Mouse (Mus musculus) left cerebral cortex, adult 18-20 months (tissue): Measurements from ENCODE around the gene Cfap77. TPM values are rescaled to one million over a fixed set of nuclear protein-coding genes. Genes with fewer than 3 reads are reported as not detected.

ENCODE experiments used
- DNase-seq, 2 experiments: peaks; one replicate each; pipeline ENCODE4 v3.0.0; 2021 to 2022; ENCODE audit warnings: low spot score in 2 of 2, mixed read lengths in 1 of 2
- total RNA-seq, 2 experiments: library from RNA; stranded (reverse); gene quantifications; 2 replicates each; pipeline ENCODE4 v1.2.3; 2021

Cfap77 gene
- total RNA-seq, 2 experiments from 2014 or later = not detected

DNA sequence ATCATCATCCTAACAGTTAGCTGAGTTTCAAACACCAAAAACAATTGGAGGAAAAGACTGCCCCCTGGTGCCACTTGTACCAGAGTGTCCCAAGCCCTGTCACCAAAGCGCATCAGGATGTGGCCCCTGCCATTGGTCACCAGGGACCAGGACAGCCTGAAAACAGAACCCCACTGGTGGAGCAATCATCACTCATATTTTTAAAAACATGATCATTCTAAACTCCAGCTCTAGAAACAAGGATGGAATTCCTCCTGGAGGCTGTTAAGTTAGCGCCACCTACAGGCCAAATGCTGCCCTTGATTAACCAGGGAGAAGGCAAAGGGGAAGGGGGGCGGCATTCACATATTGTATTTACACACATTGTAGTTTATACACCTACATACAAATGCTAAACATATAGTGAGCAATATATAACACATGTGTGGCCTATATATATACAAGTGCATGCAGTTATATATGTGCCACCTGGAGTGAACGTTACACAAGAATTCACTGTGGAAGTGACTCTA, 1.9 kb downstream of the Cfap77 start:
- DNase-seq = peak; percentile 9 to 61

DNA sequence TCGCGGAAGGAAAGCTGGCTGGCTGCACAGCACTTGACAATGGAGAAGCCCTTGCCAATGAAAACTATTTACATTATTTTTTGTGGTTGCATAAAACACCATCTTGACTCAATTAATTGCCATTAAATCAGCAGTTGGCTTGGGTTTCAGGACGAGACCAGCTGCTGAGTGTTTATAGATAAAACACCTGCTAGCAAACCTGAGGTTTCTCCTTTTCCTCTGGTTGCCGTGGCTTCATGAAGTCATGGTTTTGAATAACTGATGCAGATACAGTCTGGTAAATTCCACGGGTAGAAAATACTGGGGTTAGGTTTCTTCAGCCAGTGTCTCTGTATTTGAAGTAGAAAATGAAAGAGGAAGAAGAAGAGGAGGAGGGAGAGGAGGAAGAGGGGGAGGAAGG, 2.9 kb downstream of the Cfap77 start:
- no peak for DNase-seq

DNA sequence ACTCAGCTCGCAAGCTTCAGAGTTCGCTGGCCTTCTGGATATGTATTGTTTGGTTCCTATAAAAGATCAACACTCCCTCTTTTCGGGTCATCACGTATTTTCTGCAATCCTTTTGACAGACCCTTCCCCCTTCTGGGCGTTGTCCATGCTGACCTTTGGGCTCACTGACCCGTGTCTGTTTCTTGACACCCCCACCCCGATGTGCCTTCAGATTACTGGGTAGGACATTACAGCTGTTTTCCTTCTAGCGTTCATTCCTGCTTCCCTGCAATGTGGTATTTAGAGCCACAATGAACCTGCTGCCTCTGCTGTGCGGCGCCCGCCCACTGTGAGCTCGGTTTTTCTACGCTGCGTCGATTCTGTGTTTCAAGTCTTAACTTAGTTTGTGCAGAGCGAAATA, 8.7 kb downstream of the Cfap77 start:
- no peak for DNase-seq

DNA sequence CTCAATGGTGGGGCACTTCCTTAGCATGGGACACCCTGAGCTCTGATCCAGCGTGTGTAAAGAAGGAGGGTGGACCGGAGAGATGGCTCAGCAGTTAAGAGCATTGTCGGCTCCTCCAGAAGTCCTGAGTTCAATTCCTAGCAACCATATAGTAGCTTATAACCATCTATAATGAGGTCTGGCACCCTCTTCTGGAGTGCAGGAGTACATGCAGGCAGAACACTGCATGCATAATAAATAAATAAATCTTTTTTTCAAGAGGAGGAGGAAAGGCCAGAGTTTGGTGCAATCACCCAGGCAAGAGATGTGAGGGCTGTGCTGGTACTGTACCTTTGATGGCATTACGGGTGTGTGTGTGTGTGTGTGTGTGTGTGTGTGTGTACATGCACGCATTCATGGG, 12.7 kb downstream of the Cfap77 start:
- no peak for DNase-seq

DNA sequence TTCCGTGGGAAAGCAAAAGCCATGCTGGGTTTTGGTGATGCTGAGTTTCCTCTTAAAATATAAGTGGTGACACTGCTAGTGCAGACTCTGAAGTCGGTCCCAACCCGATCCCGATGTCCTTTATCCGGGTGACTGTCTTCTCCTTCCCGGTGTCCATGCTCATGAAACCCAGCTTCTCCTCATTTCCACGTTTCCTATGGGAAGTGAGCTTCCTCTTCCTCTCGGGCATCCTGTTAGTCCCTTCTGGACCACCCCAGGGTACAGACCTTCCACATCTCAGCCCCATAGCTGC, 13.4 kb downstream of the Cfap77 start:
- DNase-seq = no peak

DNA sequence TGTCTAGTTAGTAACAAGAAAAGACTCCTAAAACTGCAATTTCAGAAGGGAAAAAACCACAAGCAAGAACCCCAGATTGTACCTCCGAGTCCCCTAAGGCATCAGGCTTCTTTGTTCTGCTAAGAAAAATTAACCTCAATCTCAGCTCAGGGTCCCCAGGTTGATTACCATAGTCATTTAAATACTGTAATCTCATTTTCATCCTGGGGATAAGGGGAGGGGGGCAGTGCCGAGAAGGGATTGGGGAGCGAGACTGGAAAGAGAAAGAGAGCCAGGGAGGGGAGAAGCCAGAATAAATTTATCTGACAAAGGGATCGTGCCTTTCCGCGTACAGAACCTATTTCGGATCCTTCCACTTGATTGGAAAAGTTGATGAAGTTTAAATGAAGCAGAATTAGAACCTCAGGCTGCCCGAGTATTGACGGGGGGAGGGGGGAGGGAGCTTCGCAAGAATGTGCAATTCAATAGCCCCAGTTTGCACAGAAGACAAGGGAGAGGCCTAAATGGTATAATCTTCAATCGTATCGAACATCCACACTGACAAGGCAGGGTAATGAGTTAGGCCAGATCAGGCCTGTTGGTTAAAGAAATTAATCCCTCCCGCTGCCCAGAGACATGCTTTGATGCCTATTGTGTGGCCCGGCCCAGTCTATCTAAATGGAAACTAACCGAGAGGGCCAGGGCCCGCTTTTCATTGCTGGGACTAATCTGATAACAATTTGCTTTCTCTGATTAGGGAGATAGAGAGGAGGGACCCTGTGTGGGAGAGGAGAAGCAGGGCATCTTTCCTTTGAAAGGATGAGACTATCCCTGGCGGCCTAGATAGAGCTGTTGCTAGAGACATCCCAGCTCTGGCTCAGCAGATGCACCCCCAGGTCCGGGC, 14.0 kb downstream of the Cfap77 start:
- no peak for DNase-seq

DNA sequence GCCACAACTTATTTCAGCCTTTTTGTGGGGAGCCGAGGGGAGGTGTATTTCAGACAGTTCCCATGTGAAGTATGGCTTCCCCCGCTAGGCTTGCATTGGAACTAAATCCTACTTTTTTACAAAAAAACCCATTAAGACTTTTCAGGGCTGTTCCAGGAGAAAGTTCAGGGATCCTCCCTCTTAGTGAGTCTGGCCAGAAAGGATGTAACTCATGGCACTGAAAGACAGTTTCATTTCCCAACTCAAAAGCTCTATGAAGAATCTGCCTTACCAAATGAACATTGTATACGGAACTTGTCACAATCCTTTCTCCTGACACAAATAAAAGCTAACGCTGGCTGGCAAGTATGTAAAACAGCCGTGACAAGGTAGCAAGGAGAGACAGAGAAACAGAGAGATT, 15.1 kb downstream of the Cfap77 start:
- no peak for DNase-seq

DNA sequence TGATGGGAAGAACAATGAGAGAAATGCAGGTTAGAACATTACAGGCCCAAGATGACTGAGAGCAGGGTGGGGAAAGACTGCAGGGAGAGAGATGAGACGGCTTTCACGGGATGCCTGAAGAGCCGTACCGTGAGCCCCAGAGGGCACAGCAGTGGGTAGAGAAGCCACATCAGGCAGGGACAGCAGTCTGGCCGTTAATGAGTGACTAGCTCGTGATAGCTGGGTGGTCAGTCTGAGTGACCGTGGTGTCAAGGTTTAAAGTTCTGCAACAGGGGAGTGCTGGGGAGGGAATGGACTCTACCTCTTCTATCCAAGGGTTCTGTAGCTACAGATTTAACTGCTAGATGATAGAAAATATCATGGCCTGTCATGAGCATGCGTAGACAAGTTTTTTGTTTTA, 19.2 kb downstream of the Cfap77 start:
- no peak for DNase-seq

DNA sequence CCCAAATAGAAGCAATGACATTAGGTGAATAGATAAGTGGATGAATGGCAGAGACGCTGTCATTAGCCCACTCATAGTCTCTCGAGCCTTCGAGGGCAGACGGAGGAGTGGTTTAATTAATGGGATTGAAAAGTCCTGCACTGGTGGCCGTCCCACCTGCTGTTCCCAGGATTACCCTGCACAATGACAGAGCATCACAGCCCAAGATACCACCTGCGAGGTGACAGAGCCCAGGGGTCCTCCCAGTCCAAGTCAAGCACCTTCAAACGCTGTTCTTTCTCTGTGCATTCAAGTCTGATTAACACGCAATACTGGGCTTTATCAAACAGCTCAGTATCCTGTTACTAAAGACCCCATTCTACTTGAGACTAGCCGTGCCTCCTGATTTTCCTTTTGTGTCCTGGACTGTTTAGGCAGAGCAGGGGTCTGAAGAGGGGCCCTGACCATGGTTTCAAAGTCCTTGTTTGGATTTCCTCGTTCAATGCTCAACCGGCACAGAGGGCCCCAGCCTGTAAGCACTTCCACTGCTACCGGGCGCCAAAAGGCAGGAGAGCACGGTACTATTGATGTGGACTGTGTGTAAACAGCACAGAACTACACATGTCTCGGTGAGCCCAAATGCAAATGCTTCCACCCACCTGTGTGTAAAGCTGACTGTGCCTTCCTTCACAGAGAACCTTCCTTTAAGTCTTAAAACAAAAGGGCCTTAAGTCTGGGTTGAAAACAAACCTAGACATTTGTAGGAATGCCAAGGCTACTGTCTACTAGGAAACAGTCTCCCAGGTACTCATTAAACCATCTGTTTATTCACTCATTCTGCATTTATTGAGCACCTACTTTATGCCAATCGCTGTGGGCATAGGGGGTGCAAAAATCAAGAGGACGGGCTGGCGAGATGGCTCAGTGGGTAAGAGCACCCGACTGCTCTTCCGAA, 20.1 kb downstream of the Cfap77 start:
- DNase-seq = no peak

DNA sequence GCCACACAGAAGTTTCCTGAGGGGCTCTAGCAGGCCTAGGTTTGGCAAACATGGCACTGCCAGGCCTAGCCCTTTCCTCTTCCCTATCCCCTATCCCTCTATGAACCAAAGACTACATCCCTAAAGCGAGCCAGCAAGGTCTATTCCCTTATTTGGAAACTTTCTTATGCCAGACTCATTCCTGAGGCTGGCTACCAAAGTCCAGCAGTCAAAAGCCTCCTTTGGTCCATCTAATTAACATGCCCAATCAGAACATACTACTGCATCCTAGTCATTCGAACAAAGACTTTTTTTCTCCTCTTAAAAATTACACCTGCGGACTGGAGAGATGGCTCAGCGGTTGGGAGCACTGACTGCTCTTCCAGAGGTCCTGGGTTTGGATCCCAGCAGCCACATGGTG, 22.9 kb downstream of the Cfap77 start:
- DNase-seq = no peak

DNA sequence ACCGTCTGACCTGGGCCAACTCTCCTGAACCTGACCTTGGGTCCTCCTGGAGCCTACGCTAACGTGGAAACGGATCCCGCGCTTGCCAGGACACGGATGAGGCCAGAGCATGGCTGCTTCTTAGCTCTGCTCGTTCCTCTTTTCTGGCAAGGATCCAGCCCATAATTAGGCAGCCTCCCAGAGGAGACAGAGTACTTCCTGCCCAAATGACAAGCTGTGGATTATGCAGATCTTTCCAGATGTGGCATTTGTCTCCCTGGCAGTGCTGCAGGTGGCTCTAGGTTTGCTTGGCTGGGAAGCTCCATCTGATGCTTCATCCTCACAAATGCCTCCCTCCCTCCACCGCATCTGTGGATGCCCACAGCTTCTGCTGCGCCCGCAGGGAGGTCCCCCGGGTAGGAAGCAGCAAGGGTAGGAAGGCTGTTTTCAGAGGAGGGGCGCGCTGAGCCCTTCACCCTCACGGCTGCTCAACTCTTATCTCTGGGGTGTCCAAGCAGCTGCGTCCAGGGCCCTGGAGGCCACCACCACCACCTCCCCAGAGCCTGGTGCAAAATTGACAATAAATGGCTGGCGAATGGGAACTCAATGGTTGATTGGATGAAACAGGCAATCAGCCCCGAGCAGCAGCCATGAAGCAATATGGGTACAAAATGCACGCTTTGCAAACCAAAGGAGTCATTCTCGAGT, 24.7 kb downstream of the Cfap77 start:
- no peak for DNase-seq

DNA sequence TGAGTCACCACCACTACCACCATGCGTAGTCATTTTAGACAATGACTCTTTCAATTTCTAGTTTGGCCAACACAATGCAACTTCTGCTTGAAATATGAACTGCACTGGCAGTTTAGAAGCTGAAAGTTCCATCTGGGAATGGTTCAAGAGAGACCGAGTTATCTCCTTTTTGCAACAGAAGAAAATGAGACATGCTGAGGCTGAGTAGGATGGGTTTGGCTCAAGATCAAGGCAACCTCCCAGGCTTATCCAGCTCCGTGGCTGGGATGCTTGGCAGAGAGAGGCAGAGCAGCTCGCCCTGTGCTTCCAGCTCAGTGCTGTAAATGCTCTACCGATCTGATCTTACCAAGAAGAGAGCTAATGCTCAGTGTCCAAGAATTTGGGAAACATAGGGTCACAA, 29.6 kb downstream of the Cfap77 start:
- DNase-seq = peak; percentile 58 to 71

DNA sequence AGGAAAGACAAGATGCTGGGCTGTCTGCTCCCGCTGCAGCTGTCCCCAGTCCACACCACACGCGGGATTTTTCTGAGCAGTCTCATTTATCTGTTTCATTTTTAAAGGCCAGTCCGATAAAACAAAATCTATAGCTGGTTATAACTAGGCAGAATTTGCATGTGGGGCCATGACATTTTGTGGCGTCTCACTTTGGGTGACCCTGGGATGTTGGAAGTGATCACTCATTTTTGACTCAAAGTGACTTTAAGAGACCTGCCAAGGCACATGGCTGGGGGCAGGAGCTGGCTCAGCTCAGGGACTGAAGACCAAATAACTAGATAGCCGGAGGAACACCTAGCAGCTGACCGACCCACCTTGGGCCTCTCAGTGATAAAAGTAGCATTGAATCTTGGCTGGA, 31.9 kb downstream of the Cfap77 start:
- DNase-seq = no peak

DNA sequence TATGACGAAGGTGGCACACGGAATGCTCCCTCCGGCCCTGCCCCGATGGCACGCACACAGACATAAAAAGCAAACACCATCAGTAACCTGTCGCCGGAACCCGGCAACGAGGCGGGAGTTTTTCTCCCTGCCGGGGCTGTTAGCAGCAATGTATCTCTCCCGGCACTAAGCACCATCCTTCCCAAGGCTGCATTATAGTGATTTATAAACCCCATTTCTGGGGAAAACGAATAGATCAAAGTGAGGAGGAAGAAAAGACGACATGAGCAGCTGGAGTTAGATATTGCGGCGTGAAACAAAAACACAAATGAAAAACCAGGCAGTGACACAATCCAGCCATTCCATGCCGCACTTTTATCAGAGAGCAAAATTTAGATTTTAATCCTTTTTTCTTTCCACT, 33.8 kb downstream of the Cfap77 start:
- no peak for DNase-seq

DNA sequence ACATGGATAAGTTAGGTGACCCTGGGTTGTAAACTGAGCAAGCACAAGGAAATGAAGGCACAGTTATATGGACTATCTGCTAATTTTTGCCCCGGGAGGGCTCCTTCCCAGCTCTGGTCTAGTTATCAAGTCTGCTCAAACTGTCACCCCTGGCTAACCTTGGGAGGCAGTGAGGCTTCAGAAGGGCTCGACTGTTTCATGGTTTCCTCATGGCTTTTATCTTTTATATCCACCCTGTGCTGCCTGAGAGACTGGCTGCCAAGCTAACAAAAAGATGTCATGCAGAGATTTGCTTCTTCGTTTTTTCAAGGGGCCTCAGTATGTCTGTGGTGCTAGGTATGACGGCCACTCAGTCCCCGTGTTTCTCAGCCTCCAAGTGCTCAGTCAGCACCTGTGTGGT, 36.2 kb downstream of the Cfap77 start:
- no peak for DNase-seq

DNA sequence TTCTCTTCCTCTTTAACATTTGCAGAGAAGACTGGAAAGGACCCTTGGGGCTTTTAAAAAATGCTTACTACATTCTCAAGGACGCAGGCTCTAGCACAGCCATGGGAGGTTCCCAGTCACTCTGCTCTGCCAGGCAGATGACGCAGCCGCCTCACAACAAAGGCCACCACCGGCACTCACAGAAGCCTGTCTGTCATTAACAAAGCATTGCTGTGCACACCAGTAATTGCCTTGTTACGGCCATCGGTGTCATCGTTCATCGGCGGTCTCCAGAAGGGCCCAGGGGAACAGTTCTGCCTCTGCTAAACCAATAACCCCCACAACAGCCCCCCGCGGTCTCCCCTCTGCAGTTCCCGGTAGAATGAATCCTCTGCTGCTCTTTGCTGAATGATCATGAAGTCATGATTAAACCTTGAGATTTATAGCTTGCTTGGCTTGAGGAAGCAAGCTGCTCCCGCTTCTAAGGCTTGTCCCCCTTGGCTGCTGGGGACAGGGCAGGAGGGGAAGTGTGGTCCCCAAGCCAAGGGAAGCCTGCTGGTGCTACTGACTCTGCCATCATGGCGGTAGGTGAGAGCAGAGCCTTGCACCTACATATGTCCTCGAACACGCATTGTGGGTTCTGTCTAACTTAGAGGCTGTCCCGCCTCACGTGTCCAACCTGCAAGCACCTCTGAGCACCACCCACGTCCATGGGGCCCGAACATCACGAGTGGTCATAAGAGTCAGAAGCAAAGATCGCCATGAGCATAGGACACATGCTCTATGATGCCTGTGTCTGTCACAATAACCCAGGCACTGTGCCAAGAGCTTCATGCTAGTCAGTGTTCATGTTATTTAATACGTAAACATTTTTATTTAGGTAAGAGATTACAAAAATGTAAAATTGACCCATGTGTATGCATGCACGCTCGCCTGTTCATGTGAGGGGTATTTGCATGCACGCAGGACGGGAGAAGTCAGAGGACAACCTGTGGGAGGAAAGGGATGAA, 38.0 kb downstream of the Cfap77 start:
- no peak for DNase-seq

DNA sequence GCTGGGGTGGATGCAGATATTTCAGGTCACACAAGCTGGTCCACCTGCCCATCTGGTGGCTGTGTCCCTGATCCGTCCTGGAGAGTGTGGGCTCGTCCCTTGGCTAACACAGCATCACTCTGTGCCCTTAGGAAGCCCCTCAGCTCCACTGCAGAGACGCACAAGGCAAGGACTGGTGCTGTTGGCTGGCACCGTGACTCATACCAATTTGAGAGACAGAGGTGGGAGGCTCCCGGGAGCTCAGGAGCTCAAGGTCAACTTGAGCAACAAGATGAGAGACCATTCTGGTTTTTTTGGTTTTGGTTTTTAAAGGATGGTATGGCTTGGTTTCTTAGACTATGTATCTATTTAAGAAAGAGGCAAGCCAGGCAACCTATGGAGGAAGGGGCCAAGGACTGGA, 42.3 kb downstream of the Cfap77 start:
- DNase-seq = no peak

DNA sequence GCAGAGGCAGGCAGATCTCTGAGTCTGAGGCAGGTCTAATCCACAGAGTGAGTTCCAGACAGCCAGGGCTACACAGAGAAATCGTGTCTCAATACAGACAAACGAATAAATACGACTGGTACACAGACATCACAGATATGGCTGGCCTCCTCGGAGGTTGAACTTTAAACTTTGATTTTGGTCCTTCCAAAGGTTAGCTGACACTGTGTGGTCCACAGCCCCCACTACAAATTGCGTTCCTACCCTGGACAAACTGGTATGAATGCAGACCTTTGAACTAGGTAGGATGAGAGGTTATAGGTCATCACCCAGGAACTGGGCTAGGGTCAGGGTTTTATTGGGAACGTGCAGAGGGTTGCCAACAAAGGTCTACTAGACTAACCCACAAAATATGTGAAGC, 47.2 kb downstream of the Cfap77 start:
- no peak for DNase-seq

DNA sequence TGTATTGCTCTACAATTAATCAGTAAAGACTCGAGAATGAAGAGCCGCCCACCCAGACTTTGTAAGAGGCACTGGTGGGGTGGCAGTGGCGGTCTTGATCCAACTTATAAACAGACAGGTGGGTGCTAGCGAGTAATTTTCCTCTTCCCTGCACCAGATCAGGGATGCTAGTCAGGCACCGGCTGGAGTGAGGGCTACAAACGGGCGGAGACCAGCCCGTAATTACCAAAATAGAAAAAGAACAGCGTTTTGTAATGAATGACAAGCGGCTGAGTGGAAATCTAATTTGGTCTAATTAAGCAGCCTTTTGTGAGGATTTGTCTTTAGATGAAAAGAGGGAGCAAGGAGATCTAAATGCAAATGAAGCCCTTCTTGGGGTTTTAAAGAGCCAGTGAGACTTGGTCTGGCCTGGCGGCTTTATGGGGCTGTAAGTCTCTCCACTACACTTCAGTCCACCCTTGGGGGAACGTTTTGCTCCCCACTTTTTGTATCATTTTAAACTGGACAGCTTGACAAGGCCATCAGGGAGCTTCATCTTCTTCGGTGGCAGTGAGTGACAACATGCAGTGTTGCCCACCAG, 48.3 kb downstream of the Cfap77 start:
- no peak for DNase-seq

DNA sequence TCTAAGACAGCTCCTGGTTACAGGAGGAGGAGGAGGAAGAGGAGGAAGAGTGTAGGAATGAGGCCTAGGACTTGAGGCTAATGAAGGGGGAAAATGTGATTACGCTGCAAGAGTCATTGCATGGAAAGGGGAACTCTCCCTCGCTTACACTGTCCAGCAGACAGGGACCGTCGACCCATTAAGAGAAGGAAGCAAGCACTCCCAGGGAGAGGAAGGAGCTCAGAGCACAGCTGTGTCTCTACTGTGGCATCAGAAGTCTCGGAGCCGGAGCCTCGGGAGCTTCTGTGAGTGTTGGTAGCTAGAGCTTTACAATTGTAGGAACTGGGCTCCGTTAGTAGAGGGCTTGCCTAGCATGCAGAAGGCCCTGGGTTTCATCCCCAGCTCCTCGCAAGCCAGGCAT, 50.8 kb downstream of the Cfap77 start:
- no peak for DNase-seq
